Mouse (Mus musculus) forebrain, embryonic 13.5 days (tissue): ENCODE results near the gene Spry1. TPM values are rescaled to one million over a fixed set of nuclear protein-coding genes. Genes with fewer than 3 reads are reported as not detected.
A peak's percentile ranks its signal among the peaks of the same experiment; 100 is the strongest.

Experiments used
- ATAC-seq: fragments of 200-750 bp; cut with Nextera tagmentation; 2 replicates; pipeline ENCODE4 v1.8.0; 2017
- H3K27ac ChIP-seq: fragments of 300-500 bp; sonication (generic); 2 replicates; pipeline ENCODE4 v1.5.1; 2015; ENCODE audit warnings: inconsistent platforms, mild to moderate bottlenecking, moderate library complexity
- H3K27me3 ChIP-seq: fragments of 300-500 bp; sonication (generic); 2 replicates; pipeline ENCODE4 v1.6.1; 2015; ENCODE audit warnings: mild to moderate bottlenecking, inconsistent platforms
- H3K36me3 ChIP-seq: fragments of 300-500 bp; sonication (generic); 2 replicates; pipeline ENCODE4 v1.6.1; 2015; ENCODE audit warnings: mild to moderate bottlenecking, inconsistent platforms; ENCODE audit not compliant: poor library complexity, severe bottlenecking
- H3K4me1 ChIP-seq: fragments of 300-500 bp; sonication (generic); 2 replicates; pipeline ENCODE4 v1.6.1; 2015; ENCODE audit warnings: inconsistent platforms
- H3K4me2 ChIP-seq: fragments of 300-500 bp; sonication (generic); 2 replicates; pipeline ENCODE4 v1.6.1; 2015; ENCODE audit warnings: inconsistent platforms, mild to moderate bottlenecking, moderate library complexity
- H3K4me3 ChIP-seq: fragments of 300-500 bp; sonication (generic); 2 replicates; pipeline ENCODE4 v1.5.1; 2015; ENCODE audit warnings: mild to moderate bottlenecking, inconsistent platforms
- H3K9ac ChIP-seq: fragments of 300-500 bp; sonication (generic); 2 replicates; pipeline ENCODE4 v1.6.1; 2015; ENCODE audit warnings: mild to moderate bottlenecking, inconsistent platforms
- H3K9me3 ChIP-seq: fragments of 300-500 bp; sonication (generic); replicated peaks from 2 replicates; pipeline ENCODE4 v1.6.1; 2016; ENCODE audit warnings: inconsistent platforms
- WGBS: fragments of 180-500 bp; shearing (Covaris S2); methylation state at CpG from one replicate; pipeline ENCODE4 v1.1.7; 2015; 5-methylcytosine and 5-hydroxymethylcytosine counted together
- polyA plus RNA-seq: library from polyadenylated mRNA; unstranded; fragments of >200 nt; fragmentation: Nextera tagmentation; extraction: Ambion mirVana; gene quantifications from 2 replicates; pipeline ENCODE4 v1.2.1, GENCODE M21; 2015

Gene Spry1
- polyA plus RNA-seq, 1 experiment from 2014 or later: 6.1 TPM

- Histone ChIP-seq H3K4me2 (no peak overlapping the region), H3K27ac (no peak overlapping the region), H3K36me3 (no peaks in the 10 kb centered on the region), H3K9me3 (no peaks in the 10 kb centered on the region), H3K4me3 (no peak overlapping the region), H3K9ac (no peak overlapping the region), H3K4me1 (peaks cover 7% of the 10 kb centered on the region), H3K27me3 (peaks cover 17% of the 10 kb centered on the region)
- 69% methylated on average over 10 of the region's 10 CpGs for WGBS
- no peak for ATAC-seq
Observed at GRCm38 (mm10) chr3:37613722-37614121, 26.0 kb upstream of the Spry1 start.

GRCm38 (mm10) chr3:37614878-37615650 is 24.7 kb upstream of the Spry1 start:
- H3K36me3 ChIP-seq: no peaks in the 10 kb centered on the region
- peaks cover 17% of the 10 kb centered on the region for H3K27me3 ChIP-seq
- no peak overlapping the region for H3K9ac ChIP-seq
- no peak overlapping the region for H3K4me3 ChIP-seq
- no peak overlapping the region for H3K4me2 ChIP-seq
- no peaks in the 10 kb centered on the region for H3K9me3 ChIP-seq
- ATAC-seq: no peak
- 92% methylated on average over 10 of the region's 10 CpGs for WGBS
- peaks cover 7% of the 10 kb centered on the region for H3K4me1 ChIP-seq
- no peak overlapping the region for H3K27ac ChIP-seq

- H3K4me2 ChIP-seq: peak overlapping the region; percentile 24; the same call in 1 of the 2 replicates
- no peaks in the 10 kb centered on the region for H3K36me3 ChIP-seq
- no peak overlapping the region for H3K4me3 ChIP-seq
- peaks cover 17% of the 10 kb centered on the region for H3K27me3 ChIP-seq
- H3K9me3 ChIP-seq: 0 out of 2 replicates have a peak, but pooled peaks cover 2% of the 10 kb centered on the region
- ATAC-seq: no peak
- no peak overlapping the region; the same call in 1 of the 2 replicates for H3K9ac ChIP-seq
- H3K27ac ChIP-seq: peak overlapping the region; percentile 31; the same call in 1 of the 2 replicates
- 18% methylated on average over 21 of the region's 21 CpGs for WGBS
- H3K4me1 ChIP-seq: peaks cover 7% of the 10 kb centered on the region
Observed at GRCm38 (mm10) chr3:37616586-37617547, 22.9 kb upstream of the Spry1 start.

- H3K4me3 ChIP-seq: no peak overlapping the region
- no peak for ATAC-seq
- no peaks in the 10 kb centered on the region for H3K4me1 ChIP-seq
- H3K9ac ChIP-seq: no peak overlapping the region
- no peak overlapping the region for H3K4me2 ChIP-seq
- no peaks in the 10 kb centered on the region for H3K9me3 ChIP-seq
- no peaks in the 10 kb centered on the region for H3K27me3 ChIP-seq
- no peak overlapping the region for H3K27ac ChIP-seq
- no peaks in the 10 kb centered on the region for H3K36me3 ChIP-seq
- 87% methylated on average over 6 of the region's 6 CpGs for WGBS
Observed at GRCm38 (mm10) chr3:37632246-37632645, 7.5 kb upstream of the Spry1 start.

GRCm38 (mm10) chr3:37632751-37633150 is 7.0 kb upstream of the Spry1 start:
- Histone ChIP-seq H3K27ac (no peak overlapping the region), H3K4me2 (no peak overlapping the region), H3K27me3 (no peaks in the 10 kb centered on the region), H3K4me1 (no peaks in the 10 kb centered on the region), H3K36me3 (no peaks in the 10 kb centered on the region), H3K9ac (no peak overlapping the region), H3K9me3 (no peaks in the 10 kb centered on the region), H3K4me3 (no peak overlapping the region)
- 75% methylated on average over 3 of the region's 3 CpGs for WGBS
- ATAC-seq: no peak

GRCm38 (mm10) chr3:37634648-37635047 is 5.1 kb upstream of the Spry1 start:
- H3K4me1 ChIP-seq: no peaks in the 10 kb centered on the region
- no peaks in the 10 kb centered on the region for H3K9me3 ChIP-seq
- H3K4me2 ChIP-seq: no peak overlapping the region
- 38% methylated on average over 4 of the region's 4 CpGs for WGBS
- ATAC-seq: no peak
- no peaks in the 10 kb centered on the region for H3K27me3 ChIP-seq
- no peak overlapping the region for H3K27ac ChIP-seq
- no peak overlapping the region for H3K4me3 ChIP-seq
- H3K36me3 ChIP-seq: no peaks in the 10 kb centered on the region
- no peak overlapping the region for H3K9ac ChIP-seq

- Histone ChIP-seq H3K36me3 (no peaks in the 10 kb centered on the region), H3K4me2 (no peak overlapping the region), H3K27ac (no peak overlapping the region), H3K4me1 (peaks cover 6% of the 10 kb centered on the region; the same call in 1 of the 2 replicates), H3K9ac (no peak overlapping the region), H3K9me3 (no peaks in the 10 kb centered on the region), H3K27me3 (no peaks in the 10 kb centered on the region), H3K4me3 (no peak overlapping the region)
- ATAC-seq: no peak
- 92% methylated on average over 4 of the region's 4 CpGs for WGBS
Observed at GRCm38 (mm10) chr3:37636921-37637320, 2.8 kb upstream of the Spry1 start.

GRCm38 (mm10) chr3:37640162-37640721 is 495 bp downstream of the Spry1 start:
- Histone ChIP-seq H3K9me3 (no peaks in the 10 kb centered on the region), H3K4me1 (peaks cover 20% of the 10 kb centered on the region), H3K36me3 (peaks cover 19% of the 10 kb centered on the region), H3K9ac (peak overlapping the region; percentile 85), H3K4me2 (peak overlapping the region; percentile 88), H3K27me3 (0 out of 2 replicates have a peak, but pooled peaks cover 3% of the 10 kb centered on the region), H3K27ac (peak overlapping the region; percentile 88), H3K4me3 (peak overlapping the region; percentile 81)
- 0% methylated on average over 86 of the region's 86 CpGs for WGBS
- peak; percentile 72 for ATAC-seq

GRCm38 (mm10) chr3:37640810-37641209 is 1.1 kb downstream of the Spry1 start:
- peak overlapping the region; percentile 88; the same call in 1 of the 2 replicates for H3K27ac ChIP-seq
- no peaks in the 10 kb centered on the region for H3K9me3 ChIP-seq
- peak overlapping the region; percentile 81 for H3K4me3 ChIP-seq
- peak overlapping the region; percentile 85 for H3K9ac ChIP-seq
- peak overlapping the region; percentile 88 for H3K4me2 ChIP-seq
- peaks cover 25% of the 10 kb centered on the region for H3K36me3 ChIP-seq
- H3K27me3 ChIP-seq: 0 out of 2 replicates have a peak, but pooled peaks cover 3% of the 10 kb centered on the region
- peak; percentile 71 for ATAC-seq
- WGBS: 0% methylated on average over 37 of the region's 47 CpGs
- peaks cover 20% of the 10 kb centered on the region for H3K4me1 ChIP-seq

- Histone ChIP-seq H3K27ac (no peak overlapping the region), H3K4me3 (peak overlapping the region; percentile 81), H3K36me3 (peaks cover 29% of the 10 kb centered on the region), H3K4me1 (peaks cover 20% of the 10 kb centered on the region), H3K9ac (peak overlapping the region; percentile 85), H3K27me3 (0 out of 2 replicates have a peak, but pooled peaks cover 3% of the 10 kb centered on the region), H3K4me2 (peak overlapping the region; percentile 88), H3K9me3 (no peaks in the 10 kb centered on the region)
- 38% methylated on average over 20 of the region's 20 CpGs for WGBS
- no peak for ATAC-seq
Observed at GRCm38 (mm10) chr3:37641796-37642680, 2.3 kb downstream of the Spry1 start.

- H3K4me2 ChIP-seq: peak overlapping the region; percentile 88
- no peak overlapping the region for H3K27ac ChIP-seq
- peak overlapping the region; percentile 81 for H3K4me3 ChIP-seq
- H3K9ac ChIP-seq: peak overlapping the region; percentile 14; the same call in 1 of the 2 replicates
- no peaks in the 10 kb centered on the region for H3K9me3 ChIP-seq
- peaks cover 20% of the 10 kb centered on the region for H3K4me1 ChIP-seq
- 70% methylated on average over 21 of the region's 21 CpGs for WGBS
- peaks cover 29% of the 10 kb centered on the region for H3K36me3 ChIP-seq
- H3K27me3 ChIP-seq: 0 out of 2 replicates have a peak, but pooled peaks cover 3% of the 10 kb centered on the region
- ATAC-seq: no peak
Observed at GRCm38 (mm10) chr3:37642681-37643214, 3.0 kb downstream of the Spry1 start.
